Mouse (Mus musculus): ENCODE results near the gene Timm13. TPM values are rescaled to one million over a fixed set of nuclear protein-coding genes. Genes with fewer than 3 reads are reported as not detected.
A peak's percentile ranks its signal among the peaks of the same experiment; 100 is the strongest.

Timm13 gene
- polyA plus RNA-seq, 1 experiment from 2014 or later, result 342 TPM

- Histone ChIP-seq H3K27me3 (ENCODE audit: low read depth, poor library complexity, severe bottlenecking) (peaks cover 52% of the 10 kb centered on the region), H3K4me3 (peak overlapping the region; percentile 49), H3K36me3 (no peaks in the 10 kb centered on the region), H3K9me3 (replicated peaks) (no peaks in the 10 kb centered on the region), H3K4me1 (peaks cover 78% of the 10 kb centered on the region), H3K27ac (peak overlapping the region; percentile 72)
- 13% methylated on average over 14 of the region's 15 CpGs for WGBS
- DNase-seq (ENCODE audit: low spot score), result peak; percentile 65
Observed at GRCm38 (mm10) chr10:80938831-80939550, 38.2 kb upstream of the Timm13 start.

GRCm38 (mm10) chr10:80937646-80938045 lies 36.9 kb upstream of the Timm13 start:
- H3K4me1 ChIP-seq, result peaks cover 85% of the 10 kb centered on the region
- WGBS, result 38% methylated on average over 8 of the region's 8 CpGs

GRCm38 (mm10) chr10:80936810-80937164 lies 36.0 kb upstream of the Timm13 start:
- DNase-seq (ENCODE audit: low spot score), result no peak
- peaks cover 74% of the 10 kb centered on the region for H3K27me3 ChIP-seq (ENCODE audit: low read depth, poor library complexity, severe bottlenecking)

More at GRCm38 (mm10) chr10:80937646-80938045, 36.9 kb upstream of the Timm13 start:
- Histone ChIP-seq H3K9me3 (replicated peaks) (no peaks in the 10 kb centered on the region), H3K27ac (peak overlapping the region; percentile 92), H3K4me3 (peak overlapping the region; percentile 6; the same call in 1 of the 2 replicates), H3K27me3 (ENCODE audit: low read depth, poor library complexity, severe bottlenecking) (peaks cover 66% of the 10 kb centered on the region), H3K36me3 (no peaks in the 10 kb centered on the region)
- DNase-seq (ENCODE audit: low spot score), result no peak

GRCm38 (mm10) chr10:80936135-80936809 lies 35.5 kb upstream of the Timm13 start:
- Histone ChIP-seq H3K4me3 (peak overlapping the region; percentile 58), H3K27me3 (ENCODE audit: low read depth, poor library complexity, severe bottlenecking) (peaks cover 79% of the 10 kb centered on the region), H3K36me3 (no peaks in the 10 kb centered on the region), H3K27ac (peak overlapping the region; percentile 92), H3K9me3 (replicated peaks) (no peaks in the 10 kb centered on the region), H3K4me1 (peaks cover 97% of the 10 kb centered on the region)
- WGBS, result 2% methylated on average over 37 of the region's 37 CpGs
- peak; percentile 79 for DNase-seq (ENCODE audit: low spot score)

More at GRCm38 (mm10) chr10:80936810-80937164, 36.0 kb upstream of the Timm13 start:
- Histone ChIP-seq H3K4me3 (peak overlapping the region; percentile 58), H3K27ac (peak overlapping the region; percentile 92), H3K9me3 (replicated peaks) (no peaks in the 10 kb centered on the region), H3K4me1 (peaks cover 94% of the 10 kb centered on the region), H3K36me3 (no peaks in the 10 kb centered on the region)
- 19% methylated on average over 6 of the region's 6 CpGs for WGBS

GRCm38 (mm10) chr10:80935698-80936097 lies 34.9 kb upstream of the Timm13 start:
- DNase-seq (ENCODE audit: low spot score), result peak; percentile 45
- H3K4me3 ChIP-seq, result peak overlapping the region; percentile 58
- no peaks in the 10 kb centered on the region for H3K9me3 ChIP-seq (replicated peaks)
- 9% methylated on average over 17 of the region's 17 CpGs for WGBS
- H3K36me3 ChIP-seq, result no peaks in the 10 kb centered on the region
- H3K27ac ChIP-seq, result peak overlapping the region; percentile 92
- peaks cover 85% of the 10 kb centered on the region for H3K27me3 ChIP-seq (ENCODE audit: low read depth, poor library complexity, severe bottlenecking)
- H3K4me1 ChIP-seq, result peaks cover 97% of the 10 kb centered on the region

GRCm38 (mm10) chr10:80935241-80935640 lies 34.5 kb upstream of the Timm13 start:
- 9% methylated on average over 3 of the region's 3 CpGs for WGBS
- Histone ChIP-seq H3K4me1 (peaks cover 97% of the 10 kb centered on the region), H3K27ac (peak overlapping the region; percentile 92), H3K4me3 (peak overlapping the region; percentile 58), H3K36me3 (no peaks in the 10 kb centered on the region), H3K9me3 (replicated peaks) (no peaks in the 10 kb centered on the region), H3K27me3 (ENCODE audit: low read depth, poor library complexity, severe bottlenecking) (peaks cover 90% of the 10 kb centered on the region)
- DNase-seq (ENCODE audit: low spot score), result no peak

GRCm38 (mm10) chr10:80934136-80934985 lies 33.6 kb upstream of the Timm13 start:
- Histone ChIP-seq H3K27ac (no peak overlapping the region), H3K4me3 (peak overlapping the region; percentile 36; the same call in 1 of the 2 replicates), H3K36me3 (no peaks in the 10 kb centered on the region), H3K4me1 (peaks cover 94% of the 10 kb centered on the region), H3K9me3 (replicated peaks) (no peaks in the 10 kb centered on the region), H3K27me3 (ENCODE audit: low read depth, poor library complexity, severe bottlenecking) (peaks cover 92% of the 10 kb centered on the region)
- no peak for DNase-seq (ENCODE audit: low spot score)
- WGBS, result 44% methylated on average over 14 of the region's 14 CpGs

GRCm38 (mm10) chr10:80933421-80933979 lies 32.7 kb upstream of the Timm13 start:
- H3K27me3 ChIP-seq (ENCODE audit: low read depth, poor library complexity, severe bottlenecking), result peaks cover 85% of the 10 kb centered on the region
- DNase-seq (ENCODE audit: low spot score), result no peak

GRCm38 (mm10) chr10:80932700-80933420 lies 32.1 kb upstream of the Timm13 start:
- Histone ChIP-seq H3K4me1 (peaks cover 88% of the 10 kb centered on the region), H3K27ac (peak overlapping the region; percentile 62), H3K9me3 (replicated peaks) (no peaks in the 10 kb centered on the region), H3K4me3 (peak overlapping the region; percentile 62), H3K27me3 (ENCODE audit: low read depth, poor library complexity, severe bottlenecking) (peaks cover 78% of the 10 kb centered on the region), H3K36me3 (no peaks in the 10 kb centered on the region)
- DNase-seq (ENCODE audit: low spot score), result peak; percentile 47
- 2% methylated on average over 17 of the region's 17 CpGs for WGBS

More at GRCm38 (mm10) chr10:80933421-80933979, 32.7 kb upstream of the Timm13 start:
- Histone ChIP-seq H3K27ac (0 out of 2 replicates have a peak overlapping the region, but pooled peaks have one; percentile 21), H3K4me3 (peak overlapping the region; percentile 36), H3K36me3 (no peaks in the 10 kb centered on the region), H3K9me3 (replicated peaks) (no peaks in the 10 kb centered on the region), H3K4me1 (peaks cover 94% of the 10 kb centered on the region)
- WGBS, result 3% methylated on average over 21 of the region's 21 CpGs

- WGBS, result 1% methylated on average over 20 of the region's 20 CpGs
- Histone ChIP-seq H3K36me3 (no peaks in the 10 kb centered on the region), H3K27me3 (ENCODE audit: low read depth, poor library complexity, severe bottlenecking) (peaks cover 72% of the 10 kb centered on the region), H3K9me3 (replicated peaks) (no peaks in the 10 kb centered on the region), H3K27ac (peak overlapping the region; percentile 62; the same call in 1 of the 2 replicates), H3K4me3 (peak overlapping the region; percentile 62), H3K4me1 (peaks cover 83% of the 10 kb centered on the region)
- peak; percentile 59 for DNase-seq (ENCODE audit: low spot score)
Observed at GRCm38 (mm10) chr10:80932206-80932605, 31.4 kb upstream of the Timm13 start.

- peak overlapping the region; percentile 62 for H3K4me3 ChIP-seq
- H3K9me3 ChIP-seq (replicated peaks), result no peaks in the 10 kb centered on the region
- no peak overlapping the region for H3K27ac ChIP-seq
- WGBS, result under 1% methylated on average over 26 of the region's 26 CpGs
- peaks cover 67% of the 10 kb centered on the region for H3K27me3 ChIP-seq (ENCODE audit: low read depth, poor library complexity, severe bottlenecking)
- DNase-seq (ENCODE audit: low spot score), result peak; percentile 50
- H3K36me3 ChIP-seq, result no peaks in the 10 kb centered on the region
- H3K4me1 ChIP-seq, result peaks cover 83% of the 10 kb centered on the region
Observed at GRCm38 (mm10) chr10:80931695-80932094, 30.9 kb upstream of the Timm13 start.
